Mouse (Mus musculus): ENCODE measurements around the gene Gm21969. TPM values are rescaled to one million over a fixed set of nuclear protein-coding genes. Genes with fewer than 3 reads are reported as not detected.

The Gm21969 gene
- polyA plus RNA-seq, 2 experiments = 0.03 TPM; not detected in 1

DNA sequence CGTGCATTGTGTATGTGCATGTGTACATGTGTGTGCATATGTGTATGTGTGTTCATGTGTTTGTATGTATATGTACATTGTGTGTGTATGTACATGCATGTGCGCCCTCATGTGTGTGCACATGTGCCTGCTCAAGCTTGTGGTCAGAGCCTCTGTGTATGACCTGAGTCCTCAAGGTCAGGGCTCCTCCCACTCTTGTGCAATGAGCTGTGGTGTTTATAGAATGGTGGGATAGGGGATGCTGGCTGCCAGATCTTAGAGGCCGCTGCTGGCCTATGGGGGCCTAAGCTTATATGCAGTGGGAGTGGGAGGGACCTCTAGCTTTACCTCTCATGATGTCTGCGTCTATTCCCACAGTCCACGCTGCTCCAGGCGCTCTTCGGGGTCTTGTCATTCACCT, 17.3 kb upstream of the Gm21969 start:
- H3K27me3 ChIP-seq (ENCODE audit: control insufficient read depth, insufficient read depth, low read length) = no peaks in the 10 kb centered on the region
- 91% methylated on average over 7 of the region's 7 CpGs for WGBS
- TF ChIP-seq POLR2A (IDR thresholded peaks at IDR 0.05; ENCODE audit: borderline replicate concordance, extremely low read depth, insufficient read depth, insufficient read length) = no peak
- no peak for DNase-seq (ENCODE audit: low spot score)
- peaks cover 28% of the 10 kb centered on the region for H3K4me1 ChIP-seq (ENCODE audit: control insufficient read depth, insufficient read depth, low read length)
- H3K4me2 ChIP-seq (replicated peaks; ENCODE audit: low read depth, low read length, severe bottlenecking) = no peak overlapping the region
- no peak overlapping the region for H3K27ac ChIP-seq (replicated peaks; ENCODE audit: low read depth, low read length)
- 0 out of 2 replicates have a peak, but pooled peaks cover 2% of the 10 kb centered on the region for H3K36me3 ChIP-seq (ENCODE audit: control insufficient read depth, insufficient read depth, low read length)
- H3K4me3 ChIP-seq (replicated peaks; ENCODE audit: low read length) = no peak overlapping the region
- H3K9me3 ChIP-seq (ENCODE audit: control insufficient read depth, low read length) = no peaks in the 10 kb centered on the region
- H3K9ac ChIP-seq (ENCODE audit: low read depth, low read length, severe bottlenecking) = no peak overlapping the region
- no peak for ATAC-seq (ENCODE audit: low FRiP score, low read depth)

- Histone ChIP-seq H3K27me3 (ENCODE audit: control insufficient read depth, insufficient read depth, low read length) (no peaks in the 10 kb centered on the region), H3K4me2 (replicated peaks; ENCODE audit: low read depth, low read length, severe bottlenecking) (no peak overlapping the region), H3K4me1 (ENCODE audit: control insufficient read depth, insufficient read depth, low read length) (peaks cover 11% of the 10 kb centered on the region), H3K9me3 (ENCODE audit: control insufficient read depth, low read length) (no peaks in the 10 kb centered on the region), H3K27ac (replicated peaks; ENCODE audit: low read depth, low read length) (no peak overlapping the region), H3K36me3 (ENCODE audit: control insufficient read depth, insufficient read depth, low read length) (no peaks in the 10 kb centered on the region), H3K4me3 (replicated peaks; ENCODE audit: low read length) (no peak overlapping the region), H3K9ac (ENCODE audit: low read depth, low read length, severe bottlenecking) (no peak overlapping the region)
- no peak for TF ChIP-seq POLR2A (IDR thresholded peaks at IDR 0.05; ENCODE audit: borderline replicate concordance, extremely low read depth, insufficient read depth, insufficient read length)
- no peak for ATAC-seq (ENCODE audit: low FRiP score, low read depth)
- DNase-seq (ENCODE audit: low spot score) = no peak
- 72% methylated on average over 4 of the region's 4 CpGs for WGBS
These were observed 15.6 kb upstream of the Gm21969 start for GRCm38 (mm10) chr4:139587370-139587769.

GRCm38 (mm10) chr4:139587773-139588172, 15.2 kb upstream of the Gm21969 start:
- H3K4me1 ChIP-seq (ENCODE audit: control insufficient read depth, insufficient read depth, low read length) = peaks cover 8% of the 10 kb centered on the region

DNA sequence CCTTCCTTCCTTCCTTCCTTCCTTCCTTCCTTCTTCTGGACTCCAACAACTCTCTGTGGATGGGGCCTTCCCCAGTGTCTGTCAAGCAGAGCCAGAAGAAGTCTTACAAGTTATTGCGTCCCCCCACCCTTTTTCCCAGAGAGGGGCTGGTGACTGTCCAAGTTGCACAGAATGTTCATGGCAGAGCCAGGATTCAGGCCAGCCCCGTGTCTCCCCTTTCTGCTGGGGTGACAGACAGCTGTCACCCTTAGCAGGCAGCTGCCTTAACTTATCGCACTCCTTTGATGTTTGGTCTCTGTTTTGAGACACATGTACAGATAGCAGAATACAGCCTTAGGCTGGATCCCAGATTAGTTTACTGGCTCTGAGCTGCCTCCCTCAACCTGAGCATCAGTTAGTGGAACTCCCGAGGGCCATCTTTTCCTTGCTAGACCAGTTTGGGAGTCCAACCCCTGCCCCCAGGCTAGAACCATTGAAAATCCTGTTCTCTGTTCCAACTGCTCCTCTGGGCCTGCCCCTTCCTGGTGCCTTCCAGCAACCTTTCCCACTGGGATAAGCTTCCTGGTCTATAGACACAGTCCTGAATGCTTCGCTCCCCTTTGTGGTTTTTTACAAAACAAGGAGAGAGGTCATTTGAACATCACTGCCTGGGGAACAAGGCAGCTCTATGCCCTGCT, 13.5 kb upstream of the Gm21969 start:
- DNase-seq (ENCODE audit: low spot score) = peak; percentile 38
- WGBS = 43% methylated on average over 5 of the region's 5 CpGs
- no peak for TF ChIP-seq POLR2A (IDR thresholded peaks at IDR 0.05; ENCODE audit: borderline replicate concordance, extremely low read depth, insufficient read depth, insufficient read length)
- no peak overlapping the region for H3K9ac ChIP-seq (ENCODE audit: low read depth, low read length, severe bottlenecking)
- H3K9me3 ChIP-seq (ENCODE audit: control insufficient read depth, low read length) = no peaks in the 10 kb centered on the region
- H3K27me3 ChIP-seq (ENCODE audit: control insufficient read depth, insufficient read depth, low read length) = no peaks in the 10 kb centered on the region
- H3K4me2 ChIP-seq (replicated peaks; ENCODE audit: low read depth, low read length, severe bottlenecking) = no peak overlapping the region
- ATAC-seq (ENCODE audit: low FRiP score, low read depth) = no peak
- no peaks in the 10 kb centered on the region for H3K36me3 ChIP-seq (ENCODE audit: control insufficient read depth, insufficient read depth, low read length)
- H3K4me1 ChIP-seq (ENCODE audit: control insufficient read depth, insufficient read depth, low read length) = peaks cover 8% of the 10 kb centered on the region
- H3K27ac ChIP-seq (replicated peaks; ENCODE audit: low read depth, low read length) = no peak overlapping the region
- H3K4me3 ChIP-seq (replicated peaks; ENCODE audit: low read length) = no peak overlapping the region

More at GRCm38 (mm10) chr4:139587773-139588172, 15.2 kb upstream of the Gm21969 start:
- DNase-seq (ENCODE audit: low spot score) (no peak), ATAC-seq (ENCODE audit: low FRiP score, low read depth) (no peak)
- H3K9ac ChIP-seq (ENCODE audit: low read depth, low read length, severe bottlenecking) = no peak overlapping the region
- H3K27me3 ChIP-seq (ENCODE audit: control insufficient read depth, insufficient read depth, low read length) = no peaks in the 10 kb centered on the region
- H3K4me2 ChIP-seq (replicated peaks; ENCODE audit: low read depth, low read length, severe bottlenecking) = no peak overlapping the region
- 60% methylated on average over 4 of the region's 4 CpGs for WGBS
- H3K4me3 ChIP-seq (replicated peaks; ENCODE audit: low read length) = no peak overlapping the region
- no peak for TF ChIP-seq POLR2A (IDR thresholded peaks at IDR 0.05; ENCODE audit: borderline replicate concordance, extremely low read depth, insufficient read depth, insufficient read length)
- H3K27ac ChIP-seq (replicated peaks; ENCODE audit: low read depth, low read length) = no peak overlapping the region
- H3K9me3 ChIP-seq (ENCODE audit: control insufficient read depth, low read length) = no peaks in the 10 kb centered on the region
- H3K36me3 ChIP-seq (ENCODE audit: control insufficient read depth, insufficient read depth, low read length) = no peaks in the 10 kb centered on the region

DNA sequence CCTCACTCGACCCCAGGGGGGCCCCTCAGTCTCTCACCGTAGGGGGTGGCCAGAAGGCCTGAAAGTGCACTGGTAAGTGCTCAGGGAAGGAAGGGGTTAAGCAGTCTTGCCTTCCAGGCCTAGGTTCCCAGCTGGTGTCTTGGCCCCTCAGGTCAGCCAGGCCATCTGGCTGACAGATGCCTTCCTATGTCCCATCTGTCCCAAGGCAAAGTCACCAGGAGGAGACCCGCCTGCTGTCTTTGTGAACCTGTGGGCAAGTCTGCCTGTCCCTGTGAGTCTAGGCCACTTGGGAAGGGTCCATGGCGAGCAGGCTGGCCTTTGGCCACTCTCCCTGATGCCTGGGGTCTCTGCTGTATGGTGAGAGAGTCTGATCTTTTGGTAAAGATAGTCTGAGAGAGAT, 12.5 kb upstream of the Gm21969 start:
- DNase-seq (ENCODE audit: low spot score) (no peak), ATAC-seq (ENCODE audit: low FRiP score, low read depth) (no peak)
- 37% methylated on average over 4 of the region's 4 CpGs for WGBS
- Histone ChIP-seq H3K27me3 (ENCODE audit: control insufficient read depth, insufficient read depth, low read length) (no peaks in the 10 kb centered on the region), H3K9me3 (ENCODE audit: control insufficient read depth, low read length) (no peaks in the 10 kb centered on the region), H3K27ac (replicated peaks; ENCODE audit: low read depth, low read length) (no peak overlapping the region), H3K4me3 (replicated peaks; ENCODE audit: low read length) (no peak overlapping the region), H3K4me1 (ENCODE audit: control insufficient read depth, insufficient read depth, low read length) (peaks cover 11% of the 10 kb centered on the region), H3K4me2 (replicated peaks; ENCODE audit: low read depth, low read length, severe bottlenecking) (no peak overlapping the region), H3K9ac (ENCODE audit: low read depth, low read length, severe bottlenecking) (no peak overlapping the region), H3K36me3 (ENCODE audit: control insufficient read depth, insufficient read depth, low read length) (no peaks in the 10 kb centered on the region)
- no peak for TF ChIP-seq POLR2A (IDR thresholded peaks at IDR 0.05; ENCODE audit: borderline replicate concordance, extremely low read depth, insufficient read depth, insufficient read length)

Measured in limb, embryonic 14.5 days (tissue).